Mouse (Mus musculus): ENCODE results near the gene Tmem229b. TPM values are rescaled to one million over a fixed set of nuclear protein-coding genes. Genes with fewer than 3 reads are reported as not detected.
"Not testable (repeated sequence)": the region's sequence is repeated elsewhere in the genome, so short reads cannot be mapped to it uniquely, and the experiment has no call there.

Gene Tmem229b
- polyA plus RNA-seq, 1 experiment from 2014 or later, result 71.2 TPM

GRCm38 (mm10) chr12:79041436-79041835 lies 34.0 kb upstream of the Tmem229b start:
- H3K4me3 ChIP-seq (ENCODE audit: low read length), result no peak overlapping the region
- no peaks in the 10 kb centered on the region for H3K4me1 ChIP-seq (ENCODE audit: control insufficient read depth, insufficient read depth, low read depth, low read length)
- H3K27ac ChIP-seq (ENCODE audit: low read depth, low read length), result no peak overlapping the region
- H3K4me2 ChIP-seq (ENCODE audit: low read length), result no peak overlapping the region
- no peaks in the 10 kb centered on the region for H3K36me3 ChIP-seq (ENCODE audit: control insufficient read depth, insufficient read depth, low read length)
- no peak for ATAC-seq
- H3K9me3 ChIP-seq (ENCODE audit: control insufficient read depth, low read length), result no peaks in the 10 kb centered on the region
- H3K9ac ChIP-seq (ENCODE audit: low read depth, low read length), result no peak overlapping the region
- H3K27me3 ChIP-seq (replicated peaks; ENCODE audit: control insufficient read depth, insufficient read depth, low read length), result no peaks in the 10 kb centered on the region

- no peak for ATAC-seq
- WGBS, result 87% methylated on average over 11 of the region's 11 CpGs
- no peak overlapping the region for H3K4me3 ChIP-seq (ENCODE audit: low read length)
- H3K9ac ChIP-seq (ENCODE audit: low read depth, low read length), result no peak overlapping the region
- H3K9me3 ChIP-seq (ENCODE audit: control insufficient read depth, low read length), result no peaks in the 10 kb centered on the region
- H3K4me2 ChIP-seq (ENCODE audit: low read length), result no peak overlapping the region
- no peaks in the 10 kb centered on the region for H3K27me3 ChIP-seq (replicated peaks; ENCODE audit: control insufficient read depth, insufficient read depth, low read length)
- H3K36me3 ChIP-seq (ENCODE audit: control insufficient read depth, insufficient read depth, low read length), result no peaks in the 10 kb centered on the region
- H3K4me1 ChIP-seq (ENCODE audit: control insufficient read depth, insufficient read depth, low read depth, low read length), result no peaks in the 10 kb centered on the region
- H3K27ac ChIP-seq (ENCODE audit: low read depth, low read length), result no peak overlapping the region
Observed at GRCm38 (mm10) chr12:79040201-79040827, 32.9 kb upstream of the Tmem229b start.

GRCm38 (mm10) chr12:79039708-79040107 lies 32.3 kb upstream of the Tmem229b start:
- Histone ChIP-seq H3K9ac (ENCODE audit: low read depth, low read length) (no peak overlapping the region), H3K4me3 (ENCODE audit: low read length) (no peak overlapping the region), H3K27me3 (replicated peaks; ENCODE audit: control insufficient read depth, insufficient read depth, low read length) (no peaks in the 10 kb centered on the region), H3K36me3 (ENCODE audit: control insufficient read depth, insufficient read depth, low read length) (no peaks in the 10 kb centered on the region), H3K9me3 (ENCODE audit: control insufficient read depth, low read length) (no peaks in the 10 kb centered on the region), H3K4me2 (ENCODE audit: low read length) (no peak overlapping the region), H3K4me1 (ENCODE audit: control insufficient read depth, insufficient read depth, low read depth, low read length) (no peaks in the 10 kb centered on the region), H3K27ac (ENCODE audit: low read depth, low read length) (no peak overlapping the region)
- WGBS, result 71% methylated on average over 8 of the region's 8 CpGs
- no peak for ATAC-seq

- Histone ChIP-seq H3K4me2 (ENCODE audit: low read length) (no peak overlapping the region), H3K27ac (ENCODE audit: low read depth, low read length) (no peak overlapping the region), H3K4me1 (ENCODE audit: control insufficient read depth, insufficient read depth, low read depth, low read length) (no peaks in the 10 kb centered on the region), H3K27me3 (replicated peaks; ENCODE audit: control insufficient read depth, insufficient read depth, low read length) (no peaks in the 10 kb centered on the region), H3K9ac (ENCODE audit: low read depth, low read length) (no peak overlapping the region), H3K4me3 (ENCODE audit: low read length) (no peak overlapping the region), H3K9me3 (ENCODE audit: control insufficient read depth, low read length) (no peaks in the 10 kb centered on the region), H3K36me3 (ENCODE audit: control insufficient read depth, insufficient read depth, low read length) (no peaks in the 10 kb centered on the region)
- ATAC-seq, result no peak
- 9% methylated on average over 3 of the region's 3 CpGs for WGBS
Observed at GRCm38 (mm10) chr12:79035349-79035748, 27.9 kb upstream of the Tmem229b start.

- H3K9ac ChIP-seq (ENCODE audit: low read depth, low read length), result no peak overlapping the region
- no peaks in the 10 kb centered on the region for H3K9me3 ChIP-seq (ENCODE audit: control insufficient read depth, low read length)
- no peaks in the 10 kb centered on the region for H3K36me3 ChIP-seq (ENCODE audit: control insufficient read depth, insufficient read depth, low read length)
- 99% methylated on average over 2 of the region's 2 CpGs for WGBS
- ATAC-seq, result no peak
- no peak overlapping the region for H3K4me3 ChIP-seq (ENCODE audit: low read length)
- no peaks in the 10 kb centered on the region for H3K4me1 ChIP-seq (ENCODE audit: control insufficient read depth, insufficient read depth, low read depth, low read length)
- H3K27me3 ChIP-seq (replicated peaks; ENCODE audit: control insufficient read depth, insufficient read depth, low read length), result no peaks in the 10 kb centered on the region
- H3K27ac ChIP-seq (ENCODE audit: low read depth, low read length), result no peak overlapping the region
- no peak overlapping the region for H3K4me2 ChIP-seq (ENCODE audit: low read length)
Observed at GRCm38 (mm10) chr12:79034331-79034730, 26.9 kb upstream of the Tmem229b start.

- peak within 1 kb of the TSS; percentile 87 for H3K9ac ChIP-seq (ENCODE audit: low read depth, low read length)
- no peaks in the 10 kb centered on the region for H3K9me3 ChIP-seq (ENCODE audit: control insufficient read depth, low read length)
- H3K4me2 ChIP-seq (ENCODE audit: low read length), result peak within 1 kb of the TSS; percentile 98
- H3K4me1 ChIP-seq (ENCODE audit: control insufficient read depth, insufficient read depth, low read depth, low read length), result no peaks in the 10 kb centered on the region
- under 1% methylated on average over 43 of the region's 80 CpGs for WGBS
- peak within 1 kb of the TSS; percentile 63; the same call in 1 of the 2 replicates for H3K27ac ChIP-seq (ENCODE audit: low read depth, low read length)
- no peaks in the 10 kb centered on the region for H3K36me3 ChIP-seq (ENCODE audit: control insufficient read depth, insufficient read depth, low read length)
- no peaks in the 10 kb centered on the region for H3K27me3 ChIP-seq (replicated peaks; ENCODE audit: control insufficient read depth, insufficient read depth, low read length)
- peak; percentile 93 for ATAC-seq
- H3K4me3 ChIP-seq (ENCODE audit: low read length), result peak within 1 kb of the TSS; percentile 86
Observed at GRCm38 (mm10) chr12:79028911-79029861, 21.8 kb upstream of the Tmem229b start, which contains the start of gene Plekhh1. Gene Plekhh1 (plus strand): TSS chr12:79029163.

GRCm38 (mm10) chr12:79027526-79027925 lies 20.1 kb upstream of the Tmem229b start:
- H3K9me3 ChIP-seq (ENCODE audit: control insufficient read depth, low read length); H3K36me3 ChIP-seq (ENCODE audit: control insufficient read depth, insufficient read depth, low read length); H3K9ac ChIP-seq (ENCODE audit: low read depth, low read length); ATAC-seq; H3K4me3 ChIP-seq (ENCODE audit: low read length); H3K27ac ChIP-seq (ENCODE audit: low read depth, low read length); H3K4me2 ChIP-seq (ENCODE audit: low read length); H3K4me1 ChIP-seq (ENCODE audit: control insufficient read depth, insufficient read depth, low read depth, low read length); H3K27me3 ChIP-seq (replicated peaks; ENCODE audit: control insufficient read depth, insufficient read depth, low read length): not testable (repeated sequence)
- WGBS, result 93% methylated on average over 8 of the region's 8 CpGs

- no peaks in the 10 kb centered on the region for H3K9me3 ChIP-seq (ENCODE audit: control insufficient read depth, low read length)
- ATAC-seq, result no peak
- no peaks in the 10 kb centered on the region for H3K4me1 ChIP-seq (ENCODE audit: control insufficient read depth, insufficient read depth, low read depth, low read length)
- no peaks in the 10 kb centered on the region for H3K27me3 ChIP-seq (replicated peaks; ENCODE audit: control insufficient read depth, insufficient read depth, low read length)
- H3K27ac ChIP-seq (ENCODE audit: low read depth, low read length), result no peak overlapping the region
- no peak overlapping the region for H3K4me3 ChIP-seq (ENCODE audit: low read length)
- no peak overlapping the region for H3K9ac ChIP-seq (ENCODE audit: low read depth, low read length)
- 27% methylated on average over 3 of the region's 3 CpGs for WGBS
- no peaks in the 10 kb centered on the region for H3K36me3 ChIP-seq (ENCODE audit: control insufficient read depth, insufficient read depth, low read length)
- no peak overlapping the region for H3K4me2 ChIP-seq (ENCODE audit: low read length)
Observed at GRCm38 (mm10) chr12:79022882-79023281, 15.5 kb upstream of the Tmem229b start.

GRCm38 (mm10) chr12:79021902-79022301 lies 14.5 kb upstream of the Tmem229b start:
- Histone ChIP-seq H3K9me3 (ENCODE audit: control insufficient read depth, low read length) (no peaks in the 10 kb centered on the region), H3K36me3 (ENCODE audit: control insufficient read depth, insufficient read depth, low read length) (no peaks in the 10 kb centered on the region), H3K9ac (ENCODE audit: low read depth, low read length) (no peak overlapping the region), H3K27me3 (replicated peaks; ENCODE audit: control insufficient read depth, insufficient read depth, low read length) (no peaks in the 10 kb centered on the region), H3K4me2 (ENCODE audit: low read length) (no peak overlapping the region), H3K27ac (ENCODE audit: low read depth, low read length) (no peak overlapping the region), H3K4me3 (ENCODE audit: low read length) (no peak overlapping the region), H3K4me1 (ENCODE audit: control insufficient read depth, insufficient read depth, low read depth, low read length) (no peaks in the 10 kb centered on the region)
- WGBS, result 85% methylated on average over 1 of the region's 1 CpGs
- ATAC-seq, result no peak

Measured in hindbrain, embryonic 16.5 days (tissue).